Mouse (Mus musculus) gastrocnemius, postnatal 4 days (tissue): ENCODE results near the gene Dnah10. TPM values are rescaled to one million over a fixed set of nuclear protein-coding genes. Genes with fewer than 3 reads are reported as not detected.

Source experiments
- DNase-seq, 2 experiments: peaks; one replicate each; pipeline ENCODE4 v3.0.0; 2021 to 2022; ENCODE audit warnings: low spot score in 2 of 2, mixed read lengths in 2 of 2
- total RNA-seq, 2 experiments: library from RNA; stranded (reverse); gene quantifications; 2 replicates each; pipeline ENCODE4 v1.2.3; 2021

Gene Dnah10
- total RNA-seq, 2 experiments from 2014 or later, result 0.10 TPM

DNA sequence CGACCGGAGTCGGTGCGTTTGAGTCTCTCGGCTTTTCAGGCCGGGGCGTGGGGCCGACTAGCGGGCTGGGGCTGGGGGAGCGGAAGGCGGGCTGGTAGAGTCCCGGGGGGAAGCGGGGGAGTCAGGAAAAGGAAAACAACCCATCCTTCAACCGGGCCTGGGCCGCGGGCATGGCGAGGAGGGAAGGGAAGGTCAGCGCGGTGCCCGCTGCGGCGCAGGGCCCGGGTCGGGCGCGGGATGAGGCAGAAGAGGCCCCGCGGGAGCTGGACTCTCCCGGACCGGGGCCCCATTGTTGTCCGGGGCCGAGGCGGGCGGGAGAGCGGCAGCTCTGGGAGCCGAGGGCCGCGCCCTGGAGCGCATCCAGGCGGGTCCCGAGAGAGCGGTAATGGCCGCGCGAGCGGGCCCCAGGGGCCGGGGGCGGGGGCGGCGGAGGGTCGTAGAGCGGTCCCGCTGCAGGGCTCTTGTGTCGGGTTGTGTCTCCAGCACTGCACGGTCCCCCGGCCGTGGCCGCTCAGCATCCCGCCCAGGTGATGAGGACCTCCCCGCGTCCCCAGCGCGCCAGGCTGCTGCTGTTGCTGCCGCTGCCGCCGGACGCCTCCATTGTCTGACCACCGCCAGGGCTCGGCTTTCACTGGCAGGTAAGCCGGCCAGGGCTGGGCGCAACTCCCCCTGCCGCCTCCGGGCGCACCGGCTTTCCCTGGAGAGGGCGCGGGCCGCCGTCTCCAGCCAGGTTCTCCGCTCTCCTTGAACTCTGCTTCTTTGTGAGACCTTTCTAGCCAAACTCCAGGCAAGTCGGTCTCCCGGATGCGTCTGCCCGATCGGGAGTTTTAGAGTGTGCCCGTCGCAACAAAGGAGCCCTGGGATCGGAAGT is 138.2 kb downstream of the Dnah10 start:
- DNase-seq, result peak; percentile 39 to 52

DNA sequence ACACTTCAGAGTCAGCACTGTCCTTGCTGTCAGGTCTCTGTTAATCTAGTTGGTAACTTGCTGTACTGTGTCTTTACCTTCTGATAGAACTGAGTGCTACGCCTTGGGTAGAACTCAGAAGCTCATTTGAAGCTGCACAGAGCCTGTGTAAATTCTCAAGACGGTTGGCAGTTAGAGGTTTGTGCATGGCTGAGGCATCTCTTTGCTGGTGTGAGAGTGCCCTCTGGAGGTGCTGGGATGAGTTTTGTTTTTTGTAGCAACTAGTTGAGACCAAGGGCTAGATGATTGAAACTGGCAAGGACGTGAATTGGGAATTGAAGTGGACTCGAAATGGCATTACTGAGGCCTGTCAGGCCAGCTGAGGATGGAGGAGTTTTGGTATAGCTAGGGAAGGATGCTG is 144.1 kb downstream of the Dnah10 start:
- peak in 1 of 2 experiments; percentile 46 for DNase-seq

DNA sequence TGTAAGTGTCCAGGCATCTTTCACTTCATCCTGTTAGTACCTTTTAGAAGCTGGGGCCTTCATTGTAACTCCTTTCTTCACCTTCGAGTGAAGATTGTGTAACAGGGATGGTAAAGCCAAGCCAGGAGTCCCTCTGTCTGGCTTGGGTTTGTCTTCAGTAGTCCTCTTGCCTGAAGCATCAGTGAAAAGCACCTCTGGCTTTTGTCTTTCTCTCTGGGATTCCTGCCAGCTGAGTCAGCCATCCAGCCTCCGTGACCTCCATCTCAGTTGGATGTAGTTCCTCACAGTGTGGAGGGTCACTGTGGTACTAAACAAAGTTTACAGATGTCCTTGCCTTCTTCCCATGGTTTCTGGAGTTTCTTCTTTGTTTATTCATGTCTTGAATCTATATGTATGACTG is 147.1 kb downstream of the Dnah10 start:
- no peak for DNase-seq

GRCm38 (mm10) chr5:124873096-124873495 is 148.2 kb downstream of the Dnah10 start:
- DNase-seq, result no peak

- DNase-seq, result no peak
Observed at GRCm38 (mm10) chr5:124873890-124874601, 149.2 kb downstream of the Dnah10 start.

GRCm38 (mm10) chr5:124879251-124879650 is 154.4 kb downstream of the Dnah10 start:
- no peak for DNase-seq

- no peak for DNase-seq
Observed at GRCm38 (mm10) chr5:124879801-124880200, 154.9 kb downstream of the Dnah10 start.

DNA sequence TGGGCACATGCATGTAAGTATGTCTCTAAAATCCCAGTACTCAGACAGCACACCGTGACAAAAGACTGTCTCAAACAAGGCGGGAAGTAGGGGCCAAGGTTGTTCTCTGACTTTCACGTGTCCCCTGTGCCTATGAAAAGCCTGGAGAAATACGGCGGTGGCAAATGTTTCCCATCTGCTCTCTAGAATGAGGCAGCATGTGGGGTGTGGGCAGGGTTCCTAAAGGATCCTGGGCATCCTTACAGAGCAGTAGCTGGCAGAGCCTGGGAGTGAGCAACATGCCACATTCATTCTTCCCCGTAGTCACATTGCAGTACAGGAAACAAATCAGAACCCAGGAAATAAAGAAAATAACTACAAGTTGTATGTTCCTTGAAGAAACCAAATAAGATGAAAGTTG is 159.0 kb downstream of the Dnah10 start:
- no peak for DNase-seq

Other genes starting within 250 kb of the Dnah10 start
- gene Rilpl2, start 246.7 kb upstream of the Dnah10 start, total RNA-seq, result 10 to 100 TPM; 10.3 to 12.8 TPM
- 10 to 100 TPM; 26.7 to 32.0 TPM for gene Snrnp35, start 242.0 kb upstream of the Dnah10 start, total RNA-seq
- 10 to 100 TPM; 60.9 to 75.3 TPM for gene Rilpl1, start 193.7 kb upstream of the Dnah10 start, total RNA-seq
- 100 to 1,000 TPM; 174 to 192 TPM for gene Tmed2, start 184.4 kb upstream of the Dnah10 start, total RNA-seq
- gene Ddx55, start 172.2 kb upstream of the Dnah10 start, total RNA-seq, result 10 to 100 TPM in 1 of 2 experiments, 1 to 10 TPM in 1; 7.4 to 11.1 TPM
- gene Eif2b1, start 146.0 kb upstream of the Dnah10 start, total RNA-seq, result 10 to 100 TPM; 47.4 to 47.9 TPM
- 10 to 100 TPM; 22.6 to 24.8 TPM for gene Gtf2h3, start 145.9 kb upstream of the Dnah10 start, total RNA-seq
- 10 to 100 TPM; 26.5 to 31.4 TPM for gene Atp6v0a2, start 96.5 kb upstream of the Dnah10 start, total RNA-seq
- under 1 TPM; 0.49 to 0.60 TPM for gene Ccdc92, start 137.3 kb downstream of the Dnah10 start, total RNA-seq
- gene Zfp664, start 137.6 kb downstream of the Dnah10 start, total RNA-seq, result 10 to 100 TPM; 35.5 to 35.6 TPM